Comparison of ENCODE assay signal across 8 mouse cellular contexts in genomic region chr1:52149934-52150346, GRCm38 (mm10). TPM values are rescaled to one million over a fixed set of nuclear protein-coding genes. Genes with fewer than 3 reads are reported as not detected.
DNase-seq lines count a peak whose midpoint lies in the region; ATAC-seq lines count a peak whose summit lies in the region.

No protein-coding gene starts in this region.

- no peak overlapping the region for H3K4me3 ChIP-seq in embryonic facial prominence, embryonic 12.5 days
- no peak overlapping the region for H3K4me3 ChIP-seq in heart, embryonic 14.5 days (ENCODE audit: control insufficient read depth in 1 of 2, insufficient read depth in 1 of 2, low read depth in 1 of 2, low read length in 2 of 2)
- H3K4me3 ChIP-seq in midbrain, embryonic 10.5 days = no peak overlapping the region

- no peaks in the 10 kb centered on the region for H3K9me3 ChIP-seq in embryonic facial prominence, embryonic 12.5 days
- no peaks in the 10 kb centered on the region for H3K9me3 ChIP-seq in heart, embryonic 14.5 days (ENCODE audit: control insufficient read depth, low read length)
- H3K9me3 ChIP-seq in midbrain, embryonic 10.5 days (replicated peaks) = no peaks in the 10 kb centered on the region

- H3K27ac ChIP-seq in embryonic facial prominence, embryonic 12.5 days = no peak overlapping the region
- peak overlapping the region; percentile 56 to 65 for H3K27ac ChIP-seq in heart, embryonic 14.5 days (replicated peaks in 1 of 2; ENCODE audit: control insufficient read depth in 1 of 2, insufficient read depth in 1 of 2, low read depth in 2 of 2, low read length in 2 of 2)
- peak overlapping the region; percentile 46 for H3K27ac ChIP-seq in midbrain, embryonic 10.5 days (replicated peaks)

- H3K27me3 ChIP-seq in embryonic facial prominence, embryonic 12.5 days = peaks cover 3% of the 10 kb centered on the region; the same call in 1 of the 2 replicates
- H3K27me3 ChIP-seq in heart, embryonic 14.5 days (ENCODE audit: control insufficient read depth, insufficient read depth, low read length) = no peaks in the 10 kb centered on the region
- no peaks in the 10 kb centered on the region for H3K27me3 ChIP-seq in midbrain, embryonic 10.5 days (ENCODE audit: low read depth, poor library complexity, severe bottlenecking)

- no peak overlapping the region for H3K9ac ChIP-seq in embryonic facial prominence, embryonic 12.5 days
- no peak overlapping the region for H3K9ac ChIP-seq in heart, embryonic 14.5 days (ENCODE audit: low read length)

- ATAC-seq in embryonic facial prominence, embryonic 12.5 days (ENCODE audit: insufficient number of reproducible peaks, insufficient read depth, low FRiP score, low TSS enrichment) = peak; percentile 43; the same call in 1 of the 2 replicates
- ATAC-seq in heart, embryonic 14.5 days (ENCODE audit: insufficient number of reproducible peaks, insufficient read depth, low FRiP score, low read depth) = 0 out of 2 replicates have a peak, but pooled peaks have one; percentile 8

- H3K36me3 ChIP-seq in embryonic facial prominence, embryonic 12.5 days = no peaks in the 10 kb centered on the region
- peaks cover 31% of the 10 kb centered on the region for H3K36me3 ChIP-seq in heart, embryonic 14.5 days (ENCODE audit: control insufficient read depth, insufficient read depth, low read length)
- peaks cover 5% of the 10 kb centered on the region; the same call in 1 of the 2 replicates for H3K36me3 ChIP-seq in midbrain, embryonic 10.5 days

- WGBS in embryonic facial prominence, embryonic 12.5 days = 35% methylated on average over 9 of the region's 9 CpGs
- 32% methylated on average over 9 of the region's 9 CpGs for WGBS in heart, embryonic 14.5 days
- 54% methylated on average over 9 of the region's 9 CpGs for WGBS in midbrain, embryonic 10.5 days

- peak; percentile 25 to 32 for DNase-seq in spleen, postnatal 36 days (ENCODE audit: low spot score in 2 of 2)
- no peak for DNase-seq in spleen, adult 18-20 months
- DNase-seq in left cerebral cortex, adult 11 months (ENCODE audit: low spot score) = peak; percentile 51
- DNase-seq in midbrain, embryonic 10.5 days (ENCODE audit: low spot score) = peak; percentile 59
- DNase-seq in thymus, postnatal 14 days = peak; percentile 76
- DNase-seq in B cell, adult 2 months = no peak

- H3K4me2 ChIP-seq in embryonic facial prominence, embryonic 12.5 days (replicated peaks) = no peak overlapping the region
- H3K4me2 ChIP-seq in heart, embryonic 14.5 days (ENCODE audit: low read length) = no peak overlapping the region

- H3K4me1 ChIP-seq in embryonic facial prominence, embryonic 12.5 days = 0 out of 2 replicates have a peak, but pooled peaks cover 4% of the 10 kb centered on the region
- peaks cover 21 to 34% of the 10 kb centered on the region in 2 experiments for H3K4me1 ChIP-seq in heart, embryonic 14.5 days (ENCODE audit: control insufficient read depth in 2 of 2, insufficient read depth in 2 of 2, low read length in 2 of 2)
- peaks cover 39% of the 10 kb centered on the region for H3K4me1 ChIP-seq in midbrain, embryonic 10.5 days

RNA-seq across cellular contexts. Expression of gene Stat1, which starts 30.7 kb away (rescaled TPM):
- 13.6 and 17.7 TPM in 2 replicates for polyA plus RNA-seq in embryonic facial prominence, embryonic 12.5 days (2016; fragmentation: Nextera tagmentation; extraction: Ambion mirVana)
- polyA plus RNA-seq in heart, embryonic 14.5 days (2014; fragmentation: Nextera tagmentation; extraction: Ambion mirVana) = 31.7 and 38.0 TPM in 2 replicates
- 11.2 and 14.6 TPM in 2 replicates for polyA plus RNA-seq in midbrain, embryonic 10.5 days (2016; fragmentation: Nextera tagmentation; extraction: Ambion mirVana)

Comparison
In these comparisons a context has a peak if more than half of its experiments do, and no peak if none do; other contexts are left out.
1. DNase-seq: peak in spleen, postnatal 36 days (2 of 2), left cerebral cortex, adult 11 months (single experiment), midbrain, embryonic 10.5 days (single experiment) and thymus, postnatal 14 days (single experiment); none in spleen, adult 18-20 months (0 of 2) and B cell, adult 2 months (0 of 2).